Mouse (Mus musculus): ENCODE measurements around the gene Sox5. TPM values are rescaled to one million over a fixed set of nuclear protein-coding genes. Genes with fewer than 3 reads are reported as not detected.

The Sox5 gene
- total and polyA plus RNA-seq, 3 experiments = 0.08 to 0.47 (median 0.46) TPM

DNA sequence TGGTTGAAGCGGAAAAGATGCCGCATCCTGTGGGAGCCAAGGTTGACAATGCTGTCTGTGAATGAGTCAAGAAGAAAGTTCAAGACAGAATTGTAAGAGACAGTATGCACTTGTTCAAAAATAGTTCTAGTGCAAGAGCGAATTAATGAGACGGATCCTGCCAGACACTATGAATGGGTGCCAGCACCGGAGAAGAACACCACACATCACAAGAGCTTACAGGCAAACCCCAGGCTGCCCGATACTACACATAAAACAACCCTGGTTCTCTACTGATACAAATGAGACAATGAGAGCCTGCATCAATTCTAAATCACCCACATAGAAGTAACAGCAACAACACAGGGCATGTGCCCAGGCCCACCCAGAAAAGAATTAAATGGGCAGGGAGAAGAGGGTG is 8.0 kb downstream of the Sox5 start:
- Histone ChIP-seq H3K9me3 (replicated peaks; ENCODE audit: low read length) (no peaks in the 10 kb centered on the region), H3K36me3 (replicated peaks in 1 of 2; ENCODE audit: control insufficient read depth in 1 of 2, insufficient read depth in 1 of 2, low read length in 1 of 2) (no peaks in the 10 kb centered on the region), H3K27ac (ENCODE audit: insufficient read depth, low read depth) (no peak overlapping the region), H3K4me2 (ENCODE audit: insufficient read depth, low read depth, poor library complexity, severe bottlenecking) (no peak overlapping the region), H3K4me1 (ENCODE audit: control insufficient read depth in 1 of 2, insufficient read depth in 2 of 2) (peaks cover 6 to 49% of the 10 kb centered on the region in 2 experiments; a peak in 3 of 4 replicates), H3K79me2 (replicated peaks; ENCODE audit: control insufficient read depth, extremely low read depth, insufficient read depth, poor library complexity, severe bottlenecking) (no peaks in the 10 kb centered on the region), H3K4me3 (replicated peaks in 1 of 3; ENCODE audit: low read depth in 2 of 3, low read length in 2 of 3, poor library complexity in 1 of 3) (no peak overlapping the region), H3K27me3 (replicated peaks) (no peaks in the 10 kb centered on the region), H3K9ac (ENCODE audit: insufficient read depth, low read depth) (no peak overlapping the region)
- DNase-seq (ENCODE audit: extremely low read depth) = no peak
- TF ChIP-seq E2F4 (IDR thresholded peaks at IDR 0.05; ENCODE audit: insufficient replicate concordance, low read depth, low read length) = no peak
- no peak for TF ChIP-seq ZMIZ1 (IDR thresholded peaks at IDR 0.05; ENCODE audit: low read depth, low read length)
- no peak for TF ChIP-seq ZKSCAN1 (IDR thresholded peaks at IDR 0.05; ENCODE audit: borderline replicate concordance, low read depth, low read length)
- no peak for TF ChIP-seq KAT2A (IDR thresholded peaks at IDR 0.05; ENCODE audit: insufficient replicate concordance, low read length)
- TF ChIP-seq ELF1 (IDR thresholded peaks at IDR 0.05; ENCODE audit: low read depth, low read length) = no peak
- no peak for TF ChIP-seq JUN (IDR thresholded peaks at IDR 0.05; ENCODE audit: insufficient read depth, low read depth, low read length)
- TF ChIP-seq USF2 (conservative IDR thresholded peaks at IDR 0.05; ENCODE audit: low read depth, low read length) = no peak
- no peak for TF ChIP-seq GABPA (IDR thresholded peaks at IDR 0.05; ENCODE audit: insufficient replicate concordance, low read depth, low read length)
- TF ChIP-seq TCF12 (IDR thresholded peaks at IDR 0.05; ENCODE audit: low read depth, low read length) = no peak
- TF ChIP-seq SIN3A (IDR thresholded peaks at IDR 0.05; ENCODE audit: low read length) = no peak
- TF ChIP-seq MAX (IDR thresholded peaks at IDR 0.05; ENCODE audit: low read length) = no peak
- no peak for TF ChIP-seq ZC3H11A (IDR thresholded peaks at IDR 0.05; ENCODE audit: low read depth, low read length)
- TF ChIP-seq IRF4 (IDR thresholded peaks at IDR 0.05; ENCODE audit: low read depth, low read length) = no peak
- TF ChIP-seq CHD2 (IDR thresholded peaks at IDR 0.05; ENCODE audit: low read length) = no peak
- no peak for TF ChIP-seq MAFK (IDR thresholded peaks at IDR 0.05; ENCODE audit: insufficient replicate concordance, low read length)
- no peak for TF ChIP-seq USF1 (IDR thresholded peaks at IDR 0.05; ENCODE audit: low read depth, low read length)
- no peak for TF ChIP-seq CHD1 (IDR thresholded peaks at IDR 0.05; ENCODE audit: low read depth, low read length)
- dilution Hi-C loops (cut with MboI; ENCODE audit: extremely low pct_ligation_motif_present, extremely low pct_unique_long_range_greater_than_20kb, low sequenced_read_pairs) = no loop called here
- in situ Hi-C loops (cut with MboI; ENCODE audit: low pct_ligation_motif_present, low pct_unique_long_range_greater_than_20kb, low sequenced_read_pairs) = no loop called here

- dilution Hi-C loops (cut with MboI; ENCODE audit: extremely low pct_ligation_motif_present, extremely low pct_unique_long_range_greater_than_20kb, low sequenced_read_pairs) = no loop called here
- TF ChIP-seq ZMIZ1 (IDR thresholded peaks at IDR 0.05; ENCODE audit: low read depth, low read length) (no peak), MAFK (IDR thresholded peaks at IDR 0.05; ENCODE audit: insufficient replicate concordance, low read length) (no peak), IRF4 (IDR thresholded peaks at IDR 0.05; ENCODE audit: low read depth, low read length) (no peak), ELF1 (IDR thresholded peaks at IDR 0.05; ENCODE audit: low read depth, low read length) (no peak), KAT2A (IDR thresholded peaks at IDR 0.05; ENCODE audit: insufficient replicate concordance, low read length) (no peak), PAX5 (IDR thresholded peaks at IDR 0.05; ENCODE audit: low read length) (no peak), EP300 (IDR thresholded peaks at IDR 0.05; ENCODE audit: low read length) (no peak)
Measured at GRCm38 (mm10) chr6:144772985-144773384, 8.8 kb downstream of the Sox5 start.

More at GRCm38 (mm10) chr6:144772985-144773384, 8.8 kb downstream of the Sox5 start:
- Histone ChIP-seq H3K4me3 (replicated peaks in 1 of 3; ENCODE audit: low read depth in 2 of 3, low read length in 2 of 3, poor library complexity in 1 of 3) (no peak overlapping the region), H3K27me3 (replicated peaks) (no peaks in the 10 kb centered on the region), H3K9ac (ENCODE audit: insufficient read depth, low read depth) (no peak overlapping the region), H3K27ac (ENCODE audit: insufficient read depth, low read depth) (no peak overlapping the region), H3K4me2 (ENCODE audit: insufficient read depth, low read depth, poor library complexity, severe bottlenecking) (no peak overlapping the region), H3K4me1 (ENCODE audit: control insufficient read depth in 1 of 2, insufficient read depth in 2 of 2) (peaks cover 6 to 51% of the 10 kb centered on the region in 2 experiments; a peak in 3 of 4 replicates), H3K36me3 (replicated peaks in 1 of 2; ENCODE audit: control insufficient read depth in 1 of 2, insufficient read depth in 1 of 2, low read length in 1 of 2) (no peaks in the 10 kb centered on the region), H3K79me2 (replicated peaks; ENCODE audit: control insufficient read depth, extremely low read depth, insufficient read depth, poor library complexity, severe bottlenecking) (no peaks in the 10 kb centered on the region), H3K9me3 (replicated peaks; ENCODE audit: low read length) (no peaks in the 10 kb centered on the region)
- in situ Hi-C loops (cut with MboI; ENCODE audit: low pct_ligation_motif_present, low pct_unique_long_range_greater_than_20kb, low sequenced_read_pairs) = no loop called here
- DNase-seq (ENCODE audit: extremely low read depth) = no peak

All from CH12.LX (cell line).